Mouse (Mus musculus): ENCODE results near the gene Gbp5. TPM values are rescaled to one million over a fixed set of nuclear protein-coding genes. Genes with fewer than 3 reads are reported as not detected.

Gbp5 gene
- polyA plus RNA-seq, 1 experiment from 2014 or later: 0.20 TPM

- 90% methylated on average over 5 of the region's 5 CpGs for WGBS
- Histone ChIP-seq H3K9me3 (replicated peaks; ENCODE audit: control insufficient read depth, low read length, poor library complexity, severe bottlenecking) (no peaks in the 10 kb centered on the region), H3K4me1 (ENCODE audit: control insufficient read depth, insufficient read depth, low read length) (no peaks in the 10 kb centered on the region)
Observed at GRCm38 (mm10) chr3:142495146-142495655, 1.4 kb downstream of the Gbp5 start.

GRCm38 (mm10) chr3:142496113-142497101 is 2.6 kb downstream of the Gbp5 start:
- H3K4me1 ChIP-seq (ENCODE audit: control insufficient read depth, insufficient read depth, low read length): no peaks in the 10 kb centered on the region
- no peaks in the 10 kb centered on the region for H3K9me3 ChIP-seq (replicated peaks; ENCODE audit: control insufficient read depth, low read length, poor library complexity, severe bottlenecking)
- H3K27me3 ChIP-seq (ENCODE audit: control insufficient read depth, insufficient read depth, low read depth, low read length): no peaks in the 10 kb centered on the region
- no peak overlapping the region for H3K4me3 ChIP-seq (ENCODE audit: low read depth, low read length)
- H3K9ac ChIP-seq (ENCODE audit: low read depth, low read length): 0 out of 2 replicates have a peak overlapping the region, but pooled peaks have one; percentile 10
- no peaks in the 10 kb centered on the region for H3K36me3 ChIP-seq (ENCODE audit: control insufficient read depth, insufficient read depth, low read length)
- ATAC-seq: no peak
- H3K4me2 ChIP-seq (ENCODE audit: low read length): peak overlapping the region; percentile 12; the same call in 1 of the 2 replicates
- H3K27ac ChIP-seq (ENCODE audit: low read length): no peak overlapping the region
- WGBS: 69% methylated on average over 14 of the region's 14 CpGs

More at GRCm38 (mm10) chr3:142495146-142495655, 1.4 kb downstream of the Gbp5 start:
- no peak overlapping the region for H3K9ac ChIP-seq (ENCODE audit: low read depth, low read length)
- no peaks in the 10 kb centered on the region for H3K27me3 ChIP-seq (ENCODE audit: control insufficient read depth, insufficient read depth, low read depth, low read length)
- H3K4me3 ChIP-seq (ENCODE audit: low read depth, low read length): no peak overlapping the region
- H3K4me2 ChIP-seq (ENCODE audit: low read length): no peak overlapping the region
- no peaks in the 10 kb centered on the region for H3K36me3 ChIP-seq (ENCODE audit: control insufficient read depth, insufficient read depth, low read length)
- no peak overlapping the region for H3K27ac ChIP-seq (ENCODE audit: low read length)
- ATAC-seq: no peak

- Histone ChIP-seq H3K27me3 (ENCODE audit: control insufficient read depth, insufficient read depth, low read depth, low read length) (no peaks in the 10 kb centered on the region), H3K4me3 (ENCODE audit: low read depth, low read length) (no peak overlapping the region), H3K36me3 (ENCODE audit: control insufficient read depth, insufficient read depth, low read length) (no peaks in the 10 kb centered on the region), H3K9ac (ENCODE audit: low read depth, low read length) (no peak overlapping the region), H3K4me2 (ENCODE audit: low read length) (peak overlapping the region; percentile 12; the same call in 1 of the 2 replicates), H3K9me3 (replicated peaks; ENCODE audit: control insufficient read depth, low read length, poor library complexity, severe bottlenecking) (no peaks in the 10 kb centered on the region), H3K4me1 (ENCODE audit: control insufficient read depth, insufficient read depth, low read length) (no peaks in the 10 kb centered on the region), H3K27ac (ENCODE audit: low read length) (no peak overlapping the region)
- 55% methylated on average over 15 of the region's 15 CpGs for WGBS
- no peak for ATAC-seq
Observed at GRCm38 (mm10) chr3:142497123-142497841, 3.5 kb downstream of the Gbp5 start.

GRCm38 (mm10) chr3:142498941-142499340 is 5.2 kb downstream of the Gbp5 start:
- Histone ChIP-seq H3K9ac (ENCODE audit: low read depth, low read length) (no peak overlapping the region), H3K9me3 (replicated peaks; ENCODE audit: control insufficient read depth, low read length, poor library complexity, severe bottlenecking) (no peaks in the 10 kb centered on the region), H3K4me1 (ENCODE audit: control insufficient read depth, insufficient read depth, low read length) (no peaks in the 10 kb centered on the region), H3K4me2 (ENCODE audit: low read length) (no peak overlapping the region), H3K27ac (ENCODE audit: low read length) (no peak overlapping the region), H3K36me3 (ENCODE audit: control insufficient read depth, insufficient read depth, low read length) (no peaks in the 10 kb centered on the region), H3K4me3 (ENCODE audit: low read depth, low read length) (no peak overlapping the region), H3K27me3 (ENCODE audit: control insufficient read depth, insufficient read depth, low read depth, low read length) (no peaks in the 10 kb centered on the region)
- WGBS: 87% methylated on average over 5 of the region's 5 CpGs
- no peak for ATAC-seq

- ATAC-seq: no peak
- Histone ChIP-seq H3K9me3 (replicated peaks; ENCODE audit: control insufficient read depth, low read length, poor library complexity, severe bottlenecking) (no peaks in the 10 kb centered on the region), H3K4me3 (ENCODE audit: low read depth, low read length) (no peak overlapping the region), H3K4me2 (ENCODE audit: low read length) (no peak overlapping the region), H3K9ac (ENCODE audit: low read depth, low read length) (no peak overlapping the region), H3K27ac (ENCODE audit: low read length) (no peak overlapping the region), H3K36me3 (ENCODE audit: control insufficient read depth, insufficient read depth, low read length) (no peaks in the 10 kb centered on the region), H3K27me3 (ENCODE audit: control insufficient read depth, insufficient read depth, low read depth, low read length) (no peaks in the 10 kb centered on the region), H3K4me1 (ENCODE audit: control insufficient read depth, insufficient read depth, low read length) (no peaks in the 10 kb centered on the region)
- 38% methylated on average over 3 of the region's 3 CpGs for WGBS
Observed at GRCm38 (mm10) chr3:142528116-142528515, 34.3 kb downstream of the Gbp5 start.

- Histone ChIP-seq H3K27me3 (ENCODE audit: control insufficient read depth, insufficient read depth, low read depth, low read length) (no peaks in the 10 kb centered on the region), H3K4me3 (ENCODE audit: low read depth, low read length) (peak overlapping the region; percentile 61; the same call in 1 of the 2 replicates), H3K4me2 (ENCODE audit: low read length) (peak overlapping the region; percentile 100), H3K36me3 (ENCODE audit: control insufficient read depth, insufficient read depth, low read length) (no peaks in the 10 kb centered on the region), H3K4me1 (ENCODE audit: control insufficient read depth, insufficient read depth, low read length) (no peaks in the 10 kb centered on the region), H3K9ac (ENCODE audit: low read depth, low read length) (0 out of 2 replicates have a peak overlapping the region, but pooled peaks have one; percentile 71), H3K27ac (ENCODE audit: low read length) (no peak overlapping the region), H3K9me3 (replicated peaks; ENCODE audit: control insufficient read depth, low read length, poor library complexity, severe bottlenecking) (no peaks in the 10 kb centered on the region)
- 66% methylated on average over 2 of the region's 2 CpGs for WGBS
- peak; percentile 33; the same call in 1 of the 2 replicates for ATAC-seq
Observed at GRCm38 (mm10) chr3:142529597-142529996, 35.8 kb downstream of the Gbp5 start.

- Histone ChIP-seq H3K4me2 (ENCODE audit: low read length) (peak within 1 kb of the TSS; percentile 100), H3K27ac (ENCODE audit: low read length) (no peak within 1 kb of the TSS; the same call in 1 of the 2 replicates), H3K9ac (ENCODE audit: low read depth, low read length) (peak within 1 kb of the TSS; percentile 71), H3K27me3 (ENCODE audit: control insufficient read depth, insufficient read depth, low read depth, low read length) (no peaks in the 10 kb centered on the region), H3K36me3 (ENCODE audit: control insufficient read depth, insufficient read depth, low read length) (no peaks in the 10 kb centered on the region), H3K4me1 (ENCODE audit: control insufficient read depth, insufficient read depth, low read length) (no peaks in the 10 kb centered on the region), H3K4me3 (ENCODE audit: low read depth, low read length) (peak within 1 kb of the TSS; percentile 61), H3K9me3 (replicated peaks; ENCODE audit: control insufficient read depth, low read length, poor library complexity, severe bottlenecking) (no peaks in the 10 kb centered on the region)
- 1% methylated on average over 30 of the region's 30 CpGs for WGBS
- peak; percentile 88 for ATAC-seq
Observed at GRCm38 (mm10) chr3:142530087-142530953, 36.5 kb downstream of the Gbp5 start, which contains the start of gene Gbp7. TSS of gene Gbp7 (plus strand) at chr3:142530342.

GRCm38 (mm10) chr3:142531595-142531994 is 37.8 kb downstream of the Gbp5 start:
- no peaks in the 10 kb centered on the region for H3K9me3 ChIP-seq (replicated peaks; ENCODE audit: control insufficient read depth, low read length, poor library complexity, severe bottlenecking)
- H3K27me3 ChIP-seq (ENCODE audit: control insufficient read depth, insufficient read depth, low read depth, low read length): no peaks in the 10 kb centered on the region
- no peaks in the 10 kb centered on the region for H3K4me1 ChIP-seq (ENCODE audit: control insufficient read depth, insufficient read depth, low read length)
- WGBS: 86% methylated on average over 3 of the region's 3 CpGs
- no peak overlapping the region for H3K9ac ChIP-seq (ENCODE audit: low read depth, low read length)
- no peak overlapping the region for H3K4me3 ChIP-seq (ENCODE audit: low read depth, low read length)
- no peak overlapping the region for H3K27ac ChIP-seq (ENCODE audit: low read length)
- no peak overlapping the region for H3K4me2 ChIP-seq (ENCODE audit: low read length)
- no peaks in the 10 kb centered on the region for H3K36me3 ChIP-seq (ENCODE audit: control insufficient read depth, insufficient read depth, low read length)
- no peak for ATAC-seq
